Comparison of ENCODE assay signal across 12 mouse cellular contexts in genomic region chrX:58377926-58378325, GRCm38 (mm10).
DNase-seq lines count a peak whose midpoint lies in the region; ATAC-seq and TF ChIP-seq lines count a peak whose summit lies in the region.
"Had no signal": no experiment of that assay in that cellular context is flagged by ENCODE, and none has a peak within 500 bp of the region (broad histone marks: within the 10 kb centered on the region; RNA-seq: fewer than 3 reads in every experiment).

No protein-coding gene starts in this region.

- DNase-seq in heart, adult 2 months: no peak
- DNase-seq in heart, adult 18-20 months: no peak
- peak; percentile 73 for DNase-seq in midbrain, embryonic 14.5 days
- DNase-seq in hindbrain, embryonic 14.5 days (ENCODE audit: low spot score): peak; percentile 66
- peak; percentile 20 to 27 for DNase-seq in right cerebral cortex, postnatal 10 days (ENCODE audit: low spot score in 2 of 2)
- no peak for DNase-seq in adrenal gland, postnatal 25 days
- no peak for DNase-seq in natural killer cell, adult 2 months (ENCODE audit: low spot score in 2 of 2)
- DNase-seq: lung, postnatal 10 days; thymus, adult 2 months had no signal

- intact Hi-C loops in heart, adult 2 months (cut with DNase I): no loop called here

- TF ChIP-seq CTCF in heart, adult 2 months (IDR thresholded peaks at IDR 0.05): peak; percentile 28

- ATAC-seq in midbrain, embryonic 14.5 days (ENCODE audit: low FRiP score, low TSS enrichment): no peak
- ATAC-seq in midbrain, embryonic 13.5 days: no peak
- no peak for ATAC-seq in hindbrain, embryonic 14.5 days (ENCODE audit: low FRiP score)
- ATAC-seq: CD4-positive, CD25-positive, alpha-beta regulatory T cell, adult 4 months had no signal

- H3K4me1 ChIP-seq in heart, adult 2 months (ENCODE audit: control insufficient read depth, insufficient read depth, low read length): no peaks in the 10 kb centered on the region
- no peaks in the 10 kb centered on the region for H3K4me1 ChIP-seq in midbrain, embryonic 14.5 days (ENCODE audit: control insufficient read depth, insufficient read depth, low read length)
- H3K4me1 ChIP-seq in midbrain, embryonic 13.5 days (replicated peaks): no peaks in the 10 kb centered on the region
- no peaks in the 10 kb centered on the region for H3K4me1 ChIP-seq in hindbrain, embryonic 14.5 days (replicated peaks; ENCODE audit: control insufficient read depth, insufficient read depth, low read length)
- H3K4me1 ChIP-seq: embryonic facial prominence, embryonic 12.5 days had no signal

- H3K4me3 ChIP-seq in heart, adult 2 months: no peak overlapping the region
- H3K4me3 ChIP-seq in midbrain, embryonic 14.5 days (replicated peaks; ENCODE audit: low read depth, low read length): no peak overlapping the region
- no peak overlapping the region for H3K4me3 ChIP-seq in midbrain, embryonic 13.5 days (replicated peaks)
- H3K4me3 ChIP-seq in hindbrain, embryonic 14.5 days (replicated peaks; ENCODE audit: low read length): no peak overlapping the region
- H3K4me3 ChIP-seq: embryonic facial prominence, embryonic 12.5 days had no signal

- no peaks in the 10 kb centered on the region for H3K79me2 ChIP-seq in heart, adult 2 months (replicated peaks; ENCODE audit: control insufficient read depth, insufficient read depth, low read length)

- no peak overlapping the region for H3K27ac ChIP-seq in heart, adult 2 months
- H3K27ac ChIP-seq in midbrain, embryonic 14.5 days (replicated peaks; ENCODE audit: low read depth, low read length): no peak overlapping the region
- H3K27ac ChIP-seq in midbrain, embryonic 13.5 days: no peak overlapping the region
- no peak overlapping the region for H3K27ac ChIP-seq in hindbrain, embryonic 14.5 days
- H3K27ac ChIP-seq: embryonic facial prominence, embryonic 12.5 days had no signal

- H3K4me2 ChIP-seq in midbrain, embryonic 14.5 days (ENCODE audit: low read length): no peak overlapping the region
- H3K4me2 ChIP-seq in midbrain, embryonic 13.5 days (replicated peaks): no peak overlapping the region
- H3K4me2 ChIP-seq in hindbrain, embryonic 14.5 days (replicated peaks): no peak overlapping the region
- H3K4me2 ChIP-seq: embryonic facial prominence, embryonic 12.5 days had no signal

- 65% methylated on average over 3 of the region's 3 CpGs for WGBS in heart, adult 2 months
- 68% methylated on average over 3 of the region's 3 CpGs for WGBS in midbrain, embryonic 14.5 days
- WGBS in midbrain, embryonic 13.5 days: 63% methylated on average over 3 of the region's 3 CpGs
- WGBS in hindbrain, embryonic 14.5 days: 63% methylated on average over 3 of the region's 3 CpGs

- no peak overlapping the region for H3K9ac ChIP-seq in heart, adult 2 months (ENCODE audit: low read depth, low read length)
- no peak overlapping the region for H3K9ac ChIP-seq in midbrain, embryonic 14.5 days (replicated peaks; ENCODE audit: low read length)
- H3K9ac ChIP-seq in midbrain, embryonic 13.5 days (replicated peaks): no peak overlapping the region
- no peak overlapping the region for H3K9ac ChIP-seq in hindbrain, embryonic 14.5 days
- H3K9ac ChIP-seq: embryonic facial prominence, embryonic 12.5 days had no signal

- H3K27me3 ChIP-seq in heart, adult 2 months (ENCODE audit: control insufficient read depth, insufficient read depth, low read length): no peaks in the 10 kb centered on the region
- H3K27me3 ChIP-seq in midbrain, embryonic 14.5 days (ENCODE audit: control insufficient read depth, insufficient read depth, low read length): no peaks in the 10 kb centered on the region
- H3K27me3 ChIP-seq in midbrain, embryonic 13.5 days: no peaks in the 10 kb centered on the region
- H3K27me3 ChIP-seq in hindbrain, embryonic 14.5 days (ENCODE audit: control insufficient read depth, insufficient read depth, low read length): no peaks in the 10 kb centered on the region
- H3K27me3 ChIP-seq: embryonic facial prominence, embryonic 12.5 days had no signal

- H3K36me3 ChIP-seq in heart, adult 2 months (ENCODE audit: control insufficient read depth, insufficient read depth, low read length): no peaks in the 10 kb centered on the region
- no peaks in the 10 kb centered on the region for H3K36me3 ChIP-seq in midbrain, embryonic 14.5 days (ENCODE audit: control insufficient read depth, insufficient read depth, low read length)
- no peaks in the 10 kb centered on the region for H3K36me3 ChIP-seq in midbrain, embryonic 13.5 days
- H3K36me3 ChIP-seq in hindbrain, embryonic 14.5 days (replicated peaks; ENCODE audit: control insufficient read depth, insufficient read depth): no peaks in the 10 kb centered on the region
- H3K36me3 ChIP-seq: embryonic facial prominence, embryonic 12.5 days had no signal

- H3K9me3 ChIP-seq in midbrain, embryonic 14.5 days (ENCODE audit: control insufficient read depth, low read length): no peaks in the 10 kb centered on the region
- H3K9me3 ChIP-seq in midbrain, embryonic 13.5 days: no peaks in the 10 kb centered on the region
- no peaks in the 10 kb centered on the region for H3K9me3 ChIP-seq in hindbrain, embryonic 14.5 days (ENCODE audit: control insufficient read depth, low read length)
- H3K9me3 ChIP-seq: embryonic facial prominence, embryonic 12.5 days had no signal

- no peak for TF ChIP-seq EP300 in heart, adult 2 months (IDR thresholded peaks at IDR 0.05; ENCODE audit: insufficient read depth, low read depth, low read length)

- no peak for TF ChIP-seq POLR2A in heart, adult 2 months (IDR thresholded peaks at IDR 0.05; ENCODE audit: insufficient read depth, low read depth, low read length)

Comparison
In these comparisons a context has a peak if more than half of its experiments do, and no peak if none do; other contexts are left out.
1. DNase-seq: peak in midbrain, embryonic 14.5 days (single experiment), hindbrain, embryonic 14.5 days (single experiment) and right cerebral cortex, postnatal 10 days (2 of 2); none in heart, adult 2 months (0 of 2), heart, adult 18-20 months (0 of 2), adrenal gland, postnatal 25 days (single experiment) and natural killer cell, adult 2 months (0 of 2).